Mouse (Mus musculus) large intestine, adult 2 months (tissue): ENCODE measurements around the gene Gm1993. TPM values are rescaled to one million over a fixed set of nuclear protein-coding genes. Genes with fewer than 3 reads are reported as not detected.
"Not testable (repeated sequence)": the region's sequence is repeated elsewhere in the genome, so short reads cannot be mapped to it uniquely, and the experiment has no call there.

Experiments used
- DNase-seq: peaks from one replicate; pipeline ENCODE4 v3.0.0-alpha.2; 2012; ENCODE audit warnings: low read depth, low spot score
- WGBS: fragments of 180-500 bp; shearing (Covaris S2); methylation state at CpG from one replicate; pipeline ENCODE4 v1.1.7; 2018; 5-methylcytosine and 5-hydroxymethylcytosine counted together
- polyA plus RNA-seq: library from polyadenylated mRNA; depleted of rRNA; stranded (reverse); fragments of >200 nt; gene quantifications from 2 replicates; pipeline ENCODE4 v1.2.3, GENCODE M21; 2012; rRNA removed

The Gm1993 gene
- not detected in 2 replicates for polyA plus RNA-seq

DNA sequence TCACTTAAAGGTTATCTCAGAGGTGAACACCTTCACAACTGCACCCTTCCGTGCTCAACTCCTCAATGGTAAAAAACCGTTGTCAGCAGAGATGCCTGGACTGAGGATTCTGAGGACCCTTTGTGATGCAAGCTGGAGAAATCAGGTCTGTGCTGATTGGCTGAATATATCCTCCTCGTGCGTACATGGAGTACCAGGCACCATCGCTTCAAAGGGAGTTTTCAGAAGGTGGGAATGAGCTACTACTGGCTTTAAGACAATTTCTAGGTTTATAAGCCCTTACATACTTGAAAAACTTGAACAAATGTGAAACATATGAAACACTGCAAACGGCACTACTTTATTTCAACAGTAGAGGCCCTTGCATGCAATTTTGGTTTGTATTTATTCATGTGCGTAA, at the start of gene Gm1993:
TSS of gene Gm1993 (minus strand) at position 101 of the 400 bp plus-strand sequence.
- 93% methylated on average over 7 of the region's 7 CpGs for WGBS
- DNase-seq, result not testable (repeated sequence)
